Mouse (Mus musculus): ENCODE data around the gene Txndc15.

The Txndc15 gene

GRCm38 (mm10) chr13:55775056-55775455 lies 60.6 kb downstream of the Txndc15 start:
- TF ChIP-seq GATA4 (IDR thresholded peaks at IDR 0.05; ENCODE audit: insufficient replicate concordance, low read length): no peak

All from liver, adult (tissue).